Mouse (Mus musculus) telencephalon, adult 2 months (tissue): Measurements from ENCODE around the gene Foxe1.

Experiments
- DNase-seq: peaks from one replicate; pipeline ENCODE4 v3.0.0-alpha.2; 2011; ENCODE audit warnings: low read depth, low spot score

Gene Foxe1

GRCm38 (mm10) chr4:46347580-46348515 is 4.4 kb downstream of the Foxe1 start:
- no peak for DNase-seq

- no peak for DNase-seq
Measured at GRCm38 (mm10) chr4:46348897-46349296, 5.5 kb downstream of the Foxe1 start.

GRCm38 (mm10) chr4:46349530-46349929 is 6.1 kb downstream of the Foxe1 start:
- no peak for DNase-seq

GRCm38 (mm10) chr4:46353045-46353444 is 9.6 kb downstream of the Foxe1 start:
- no peak for DNase-seq

GRCm38 (mm10) chr4:46356351-46357133 is 13.1 kb downstream of the Foxe1 start:
- no peak for DNase-seq

- no peak for DNase-seq
Measured at GRCm38 (mm10) chr4:46359539-46360253, 16.3 kb downstream of the Foxe1 start.

GRCm38 (mm10) chr4:46361258-46361657 is 17.8 kb downstream of the Foxe1 start:
- peak; percentile 65 for DNase-seq

GRCm38 (mm10) chr4:46364360-46364759 is 21.0 kb downstream of the Foxe1 start:
- no peak for DNase-seq

- no peak for DNase-seq
Measured at GRCm38 (mm10) chr4:46367487-46367959, 24.1 kb downstream of the Foxe1 start.

- no peak for DNase-seq
Measured at GRCm38 (mm10) chr4:46369070-46369469, 25.7 kb downstream of the Foxe1 start.

GRCm38 (mm10) chr4:46370406-46370805 is 27.0 kb downstream of the Foxe1 start:
- DNase-seq: no peak

GRCm38 (mm10) chr4:46371030-46371429 is 27.6 kb downstream of the Foxe1 start:
- DNase-seq: no peak

GRCm38 (mm10) chr4:46374455-46374854 is 31.0 kb downstream of the Foxe1 start:
- DNase-seq: no peak

- DNase-seq: peak; percentile 55
Measured at GRCm38 (mm10) chr4:46374869-46375368, 31.5 kb downstream of the Foxe1 start.

GRCm38 (mm10) chr4:46388556-46388955 is 45.1 kb downstream of the Foxe1 start:
- no peak for DNase-seq

- DNase-seq: peak; percentile 98
Measured at GRCm38 (mm10) chr4:46389013-46389611, 45.7 kb downstream of the Foxe1 start, which contains the start of gene Trmo. Gene Trmo, minus strand, starts transcription at chr4:46389437.

- peak; percentile 35 for DNase-seq
Measured at GRCm38 (mm10) chr4:46389612-46390341, 46.4 kb downstream of the Foxe1 start.

- peak; percentile 38 for DNase-seq
Measured at GRCm38 (mm10) chr4:46390390-46390970, 47.1 kb downstream of the Foxe1 start.

GRCm38 (mm10) chr4:46394388-46394787 is 51.0 kb downstream of the Foxe1 start:
- DNase-seq: no peak

GRCm38 (mm10) chr4:46395736-46396135 is 52.3 kb downstream of the Foxe1 start:
- no peak for DNase-seq
